19 mouse cellular contexts compared by ENCODE assay signal in genomic region chr13:34464221-34464620, GRCm38 (mm10).
DNase-seq lines count a peak whose midpoint lies in the region; ATAC-seq and TF ChIP-seq lines count a peak whose summit lies in the region.
"Had no signal": no experiment of that assay in that cellular context is flagged by ENCODE, and none has a peak within 500 bp of the region (broad histone marks: within the 10 kb centered on the region; RNA-seq: fewer than 3 reads in every experiment).

No protein-coding gene starts in this region.

- no peak for ATAC-seq in limb, embryonic 11.5 days (ENCODE audit: insufficient number of reproducible peaks, low FRiP score, low TSS enrichment, low read depth)
- ATAC-seq in liver, postnatal 0 days: peak; percentile 63
- ATAC-seq: lung, postnatal 0 days; midbrain, embryonic 13.5 days had no signal

- peak; percentile 9 for DNase-seq in limb, embryonic 11.5 days (ENCODE audit: low spot score)
- no peak for DNase-seq in limb, embryonic 10.5 days (ENCODE audit: low spot score)
- peak; percentile 64 to 84 for DNase-seq in kidney, adult 8-10 months
- peak; percentile 66 to 86 for DNase-seq in kidney, postnatal 36 days
- no peak for DNase-seq in liver, postnatal 0 days
- no peak for DNase-seq in thymus, postnatal 4 days
- no peak for DNase-seq in cerebellum, adult 2 months
- DNase-seq in heart, postnatal 14 days: no peak
- DNase-seq: B cell, adult 2 months; cerebellum, adult 8-10 months; heart, postnatal 10 days; right cerebral cortex, postnatal 14 days; thymus, adult 2 months had no signal

- no peak overlapping the region for H3K27ac ChIP-seq in limb, embryonic 11.5 days (replicated peaks; ENCODE audit: low read depth, low read length)
- H3K27ac ChIP-seq in limb, embryonic 10.5 days: no peak overlapping the region
- H3K27ac ChIP-seq in liver, postnatal 0 days (ENCODE audit: low read depth): peak overlapping the region; percentile 87
- no peak overlapping the region for H3K27ac ChIP-seq in cerebellum, adult 2 months (ENCODE audit: insufficient read depth, low read length)
- H3K27ac ChIP-seq: forebrain, embryonic 10.5 days; hindbrain, embryonic 14.5 days; midbrain, embryonic 13.5 days had no signal

- H3K4me3 ChIP-seq in limb, embryonic 11.5 days (ENCODE audit: low read depth, low read length): no peak overlapping the region
- H3K4me3 ChIP-seq in limb, embryonic 10.5 days: no peak overlapping the region
- no peak overlapping the region for H3K4me3 ChIP-seq in liver, postnatal 0 days (ENCODE audit: low read depth, low read length)
- H3K4me3 ChIP-seq in cerebellum, adult 2 months (replicated peaks; ENCODE audit: insufficient read depth, low read depth, low read length): no peak overlapping the region
- H3K4me3 ChIP-seq: forebrain, embryonic 10.5 days; midbrain, embryonic 13.5 days; neural tube, embryonic 13.5 days had no signal

- 94% methylated on average over 4 of the region's 4 CpGs for WGBS in limb, embryonic 11.5 days
- 91% methylated on average over 4 of the region's 4 CpGs for WGBS in limb, embryonic 10.5 days
- WGBS in liver, postnatal 0 days (ENCODE audit: insufficient replicate concordance): 65% methylated on average over 4 of the region's 4 CpGs
- 95% methylated on average over 4 of the region's 4 CpGs for WGBS in cerebellum, adult 2 months

- no peak overlapping the region for H3K9ac ChIP-seq in limb, embryonic 11.5 days (ENCODE audit: low read length)
- H3K9ac ChIP-seq in liver, postnatal 0 days (replicated peaks): no peak overlapping the region
- H3K9ac ChIP-seq: hindbrain, embryonic 14.5 days; midbrain, embryonic 13.5 days; neural tube, embryonic 13.5 days had no signal

- H3K4me2 ChIP-seq in limb, embryonic 11.5 days (ENCODE audit: low read depth, severe bottlenecking): no peak overlapping the region
- H3K4me2 ChIP-seq in liver, postnatal 0 days (ENCODE audit: low read depth, low read length): no peak overlapping the region
- H3K4me2 ChIP-seq: heart, embryonic 11.5 days; hindbrain, embryonic 14.5 days; midbrain, embryonic 13.5 days; neural tube, embryonic 13.5 days had no signal

- H3K9me3 ChIP-seq in limb, embryonic 11.5 days (ENCODE audit: control insufficient read depth, low read length): no peaks in the 10 kb centered on the region
- no peaks in the 10 kb centered on the region for H3K9me3 ChIP-seq in limb, embryonic 10.5 days (replicated peaks)
- H3K9me3 ChIP-seq in liver, postnatal 0 days (ENCODE audit: low read length): no peaks in the 10 kb centered on the region
- H3K9me3 ChIP-seq: forebrain, embryonic 10.5 days; midbrain, embryonic 13.5 days; neural tube, embryonic 13.5 days had no signal

- intact Hi-C loops in heart, postnatal 14 days (cut with DNase I): no loop called here

- H3K27me3 ChIP-seq in limb, embryonic 11.5 days (ENCODE audit: control insufficient read depth, insufficient read depth, low read length): no peaks in the 10 kb centered on the region
- H3K27me3 ChIP-seq in limb, embryonic 10.5 days (ENCODE audit: low read depth, poor library complexity, severe bottlenecking): no peaks in the 10 kb centered on the region
- no peaks in the 10 kb centered on the region for H3K27me3 ChIP-seq in liver, postnatal 0 days (ENCODE audit: insufficient read depth, low read length)
- H3K27me3 ChIP-seq in cerebellum, adult 2 months (ENCODE audit: control insufficient read depth, insufficient read depth, low read length): no peaks in the 10 kb centered on the region
- H3K27me3 ChIP-seq: midbrain, embryonic 13.5 days; neural tube, embryonic 13.5 days had no signal

- no peak for TF ChIP-seq CTCF in liver, postnatal 0 days (IDR thresholded peaks at IDR 0.05; ENCODE audit: low read depth)
- no peak for TF ChIP-seq CTCF in cerebellum, adult 2 months (IDR thresholded peaks at IDR 0.05; ENCODE audit: borderline replicate concordance, insufficient read depth, low read depth, low read length)

- no peaks in the 10 kb centered on the region for H3K36me3 ChIP-seq in limb, embryonic 11.5 days (ENCODE audit: control insufficient read depth, insufficient read depth, low read length)
- no peaks in the 10 kb centered on the region for H3K36me3 ChIP-seq in limb, embryonic 10.5 days
- H3K36me3 ChIP-seq in liver, postnatal 0 days (replicated peaks; ENCODE audit: insufficient read depth, low read length): no peaks in the 10 kb centered on the region
- H3K36me3 ChIP-seq: forebrain, embryonic 10.5 days; midbrain, embryonic 13.5 days; neural tube, embryonic 13.5 days had no signal

- TF ChIP-seq EP300 in liver, postnatal 0 days (IDR thresholded peaks at IDR 0.05; ENCODE audit: low read depth): peak; percentile 67; the same call in 1 of the 2 replicates

- TF ChIP-seq POLR2A in cerebellum, adult 2 months (IDR thresholded peaks at IDR 0.05; ENCODE audit: borderline replicate concordance, insufficient read depth, low read length): no peak

- peaks cover 3% of the 10 kb centered on the region for H3K4me1 ChIP-seq in limb, embryonic 11.5 days (ENCODE audit: control insufficient read depth, insufficient read depth, low read length)
- peaks cover 19% of the 10 kb centered on the region for H3K4me1 ChIP-seq in limb, embryonic 10.5 days
- H3K4me1 ChIP-seq in liver, postnatal 0 days (ENCODE audit: insufficient read depth): peaks cover 21% of the 10 kb centered on the region
- peaks cover 7% of the 10 kb centered on the region for H3K4me1 ChIP-seq in cerebellum, adult 2 months (ENCODE audit: control insufficient read depth, insufficient read depth, low read length)

Comparison
In these comparisons a context has a peak if more than half of its experiments do, and no peak if none do; other contexts are left out.
1. DNase-seq: peak in limb, embryonic 11.5 days (single experiment), kidney, adult 8-10 months (2 of 2) and kidney, postnatal 36 days (2 of 2); none in limb, embryonic 10.5 days (single experiment), liver, postnatal 0 days (single experiment), thymus, postnatal 4 days (single experiment), cerebellum, adult 2 months (0 of 2) and heart, postnatal 14 days (0 of 2).